Mouse (Mus musculus) thymus, adult 2 months (tissue): ENCODE results near the gene Sdc4. TPM values are rescaled to one million over a fixed set of nuclear protein-coding genes. Genes with fewer than 3 reads are reported as not detected.

Experiments used
- DNase-seq: peaks from one replicate; pipeline ENCODE4 v3.0.0; 2021
- H3K27ac ChIP-seq: fragments of 200-500 bp; 2 replicates; pipeline ENCODE4 v1.5.1; 2012; ENCODE audit warnings: low read length, control low read depth; ENCODE audit not compliant: control insufficient read depth, insufficient read depth
- H3K27me3 ChIP-seq: fragments of 200-500 bp; 2 replicates; pipeline ENCODE4 v1.6.1; 2012; ENCODE audit warnings: mild to moderate bottlenecking, low read length, moderate library complexity, mixed read lengths; ENCODE audit not compliant: control insufficient read depth, insufficient read depth
- H3K36me3 ChIP-seq: fragments of 200-500 bp; 2 replicates; pipeline ENCODE4 v1.6.1; 2012; ENCODE audit warnings: mild to moderate bottlenecking, low read length, moderate library complexity; ENCODE audit not compliant: control insufficient read depth, insufficient read depth
- H3K4me1 ChIP-seq: fragments of 200-500 bp; replicated peaks from 2 replicates; pipeline ENCODE4 v1.6.1; 2012; ENCODE audit warnings: low read length; ENCODE audit not compliant: control insufficient read depth, insufficient read depth
- H3K4me3 ChIP-seq: fragments of 200-500 bp; 2 replicates; pipeline ENCODE4 v1.5.1; 2012; ENCODE audit warnings: mild to moderate bottlenecking, low read length, control low read depth, moderate library complexity; ENCODE audit not compliant: control insufficient read depth, insufficient read depth
- CTCF ChIP-seq: fragments of 200-500 bp; IDR thresholded peaks from 2 replicates; pipeline ENCODE4 v1.5.1; 2012; ENCODE audit warnings: mild to moderate bottlenecking, control low read depth, low read length, moderate library complexity, borderline replicate concordance; ENCODE audit not compliant: control insufficient read depth, poor library complexity, insufficient read depth; ENCODE audit errors: extremely low read depth
- POLR2A ChIP-seq: fragments of 200-500 bp; IDR thresholded peaks from 2 replicates; pipeline ENCODE4 v1.6.1; 2012; ENCODE audit warnings: mild to moderate bottlenecking, low read length, control low read depth, moderate library complexity; ENCODE audit not compliant: control insufficient read depth, poor library complexity, insufficient read depth; ENCODE audit errors: extremely low read depth
- WGBS: fragments of 180-500 bp; shearing (Covaris S2); methylation state at CpG from one replicate; pipeline ENCODE4 v1.1.7; 2018; 5-methylcytosine and 5-hydroxymethylcytosine counted together
- polyA plus RNA-seq: library from polyadenylated mRNA; depleted of rRNA; stranded (reverse); fragments of >200 nt; gene quantifications from 2 replicates; pipeline ENCODE4 v1.2.3, GENCODE M21; 2012; rRNA removed

The Sdc4 gene
- polyA plus RNA-seq, 1 experiment, result 18.6 TPM

- WGBS, result 62% methylated on average over 3 of the region's 3 CpGs
Observed at GRCm38 (mm10) chr2:164382971-164383370, 60.7 kb downstream of the Sdc4 start.

DNA sequence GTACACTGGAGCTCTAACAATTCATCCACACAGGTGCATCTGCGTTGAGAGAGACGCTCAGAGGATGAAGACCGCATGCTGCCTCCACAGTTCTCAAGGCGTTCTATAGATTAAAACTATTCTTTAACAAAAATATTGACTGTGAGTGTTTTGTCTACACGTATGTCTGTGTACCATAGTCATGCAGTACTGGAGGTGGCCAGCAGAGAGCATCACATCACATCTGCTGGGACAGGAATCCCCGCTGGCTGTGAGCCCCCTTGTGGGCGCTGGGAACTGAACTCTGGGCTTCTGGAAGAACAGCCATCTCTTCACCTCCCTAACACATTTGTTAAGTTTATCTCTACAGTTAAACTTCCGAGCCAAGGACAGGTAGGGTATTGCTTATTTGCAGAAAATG is 62.0 kb downstream of the Sdc4 start:
- DNase-seq, result no peak
- Histone ChIP-seq H3K4me1 (no peaks in the 10 kb centered on the region), H3K36me3 (no peaks in the 10 kb centered on the region), H3K27ac (no peak overlapping the region), H3K4me3 (no peak overlapping the region), H3K27me3 (no peaks in the 10 kb centered on the region; the same call in 1 of the 2 replicates)
- 90% methylated on average over 8 of the region's 8 CpGs for WGBS
- TF ChIP-seq CTCF (no peak), POLR2A (no peak)

More at GRCm38 (mm10) chr2:164382971-164383370, 60.7 kb downstream of the Sdc4 start:
- TF ChIP-seq POLR2A (no peak), CTCF (no peak)
- Histone ChIP-seq H3K27ac (no peak overlapping the region), H3K36me3 (no peaks in the 10 kb centered on the region), H3K4me1 (no peaks in the 10 kb centered on the region), H3K27me3 (no peaks in the 10 kb centered on the region; the same call in 1 of the 2 replicates), H3K4me3 (no peak overlapping the region)
- DNase-seq, result no peak

DNA sequence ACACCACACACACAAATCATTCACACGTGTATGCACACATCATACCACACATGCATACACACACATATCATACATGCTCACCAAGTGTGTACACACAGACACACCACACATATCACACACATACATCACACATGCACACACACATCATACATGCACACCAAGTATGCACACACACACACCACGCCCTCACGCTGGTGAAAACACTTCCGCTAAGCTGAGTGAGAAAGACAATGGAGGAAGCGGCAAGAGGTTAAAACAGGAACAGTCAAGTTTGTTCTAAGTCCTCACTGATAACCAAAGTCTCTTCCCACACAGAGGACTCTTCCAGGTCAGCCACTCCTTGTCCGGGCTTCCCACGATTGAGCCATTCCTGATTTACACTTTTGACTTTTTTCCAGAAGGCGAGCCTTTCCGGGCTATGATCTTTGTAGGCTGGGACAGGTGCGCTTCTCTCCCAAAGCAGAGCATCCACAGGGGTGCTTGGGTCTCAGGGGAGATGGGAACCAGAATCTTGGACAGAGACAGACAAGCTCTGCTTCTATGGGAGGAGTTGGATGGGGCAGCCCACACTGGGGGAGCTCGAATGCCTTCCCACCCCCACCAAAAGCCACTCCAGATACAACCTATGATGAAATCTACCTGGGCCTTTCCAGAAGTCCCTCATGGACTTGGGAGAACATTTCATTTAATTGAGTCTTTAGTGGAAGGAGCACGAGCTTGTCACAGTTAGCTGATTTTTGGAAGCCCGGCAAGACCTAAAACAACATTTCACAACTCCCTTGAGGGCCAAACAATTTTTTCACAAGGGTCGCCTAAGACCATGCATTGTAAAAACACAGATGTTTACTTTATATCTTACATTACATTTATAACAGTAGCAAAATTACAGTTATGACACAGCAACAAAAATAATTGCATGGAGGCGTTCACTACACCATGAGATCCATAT is 65.9 kb downstream of the Sdc4 start:
- Histone ChIP-seq H3K27ac (no peak overlapping the region), H3K36me3 (no peaks in the 10 kb centered on the region), H3K4me3 (no peak overlapping the region), H3K4me1 (no peaks in the 10 kb centered on the region), H3K27me3 (no peaks in the 10 kb centered on the region)
- TF ChIP-seq CTCF (no peak), POLR2A (no peak)
- DNase-seq, result no peak
- 91% methylated on average over 15 of the region's 15 CpGs for WGBS

Other genes with a start within 250 kb of the Sdc4 start
- not detected in 2 replicates for gene Wfdc15a, start 243.8 kb downstream of the Sdc4 start, polyA plus RNA-seq
- not detected in 2 replicates for gene Wfdc15b, start 222.2 kb downstream of the Sdc4 start, polyA plus RNA-seq
- not detected in 2 replicates for gene Svs2, start 205.4 kb downstream of the Sdc4 start, polyA plus RNA-seq
- gene Svs3b, start 187.2 kb downstream of the Sdc4 start, polyA plus RNA-seq, result not detected in 2 replicates
- gene Svs4, start 165.4 kb downstream of the Sdc4 start, polyA plus RNA-seq, result 0.15 TPM in 1 of 2 replicates, not detected in the other
- gene Svs3a, start 154.6 kb downstream of the Sdc4 start, polyA plus RNA-seq, result not detected in 2 replicates
- not detected in 2 replicates for gene Svs6, start 127.1 kb downstream of the Sdc4 start, polyA plus RNA-seq
- gene Svs5, start 111.1 kb downstream of the Sdc4 start, polyA plus RNA-seq, result not detected in 2 replicates
- gene Slpi, start 54.8 kb downstream of the Sdc4 start, polyA plus RNA-seq, result 4.9 and 7.5 TPM in 2 replicates
- 0.24 TPM in 1 of 2 replicates, not detected in the other for gene Rbpjl, start 40.7 kb downstream of the Sdc4 start, polyA plus RNA-seq
- gene Matn4, start 38.7 kb downstream of the Sdc4 start, polyA plus RNA-seq, result 0.82 and 0.93 TPM in 2 replicates
- gene Sys1, start 13.1 kb upstream of the Sdc4 start, polyA plus RNA-seq, result 183 and 220 TPM in 2 replicates
- 27.8 and 35.3 TPM in 2 replicates for gene Gm20458, start 17.1 kb upstream of the Sdc4 start, polyA plus RNA-seq
- gene Trp53tg5, start 29.8 kb upstream of the Sdc4 start, polyA plus RNA-seq, result not detected in 2 replicates
- gene Dbndd2, start 42.2 kb upstream of the Sdc4 start, polyA plus RNA-seq, result 19.6 and 24.8 TPM in 2 replicates
- 146 and 202 TPM in 2 replicates for gene Pigt, start 53.6 kb upstream of the Sdc4 start, polyA plus RNA-seq
- 20.5 and 28.7 TPM in 2 replicates for gene Wfdc2, start 118.5 kb upstream of the Sdc4 start, polyA plus RNA-seq
- not detected in 2 replicates for gene Spint3, start 129.6 kb upstream of the Sdc4 start, polyA plus RNA-seq
- gene Wfdc6a, start 141.6 kb upstream of the Sdc4 start, polyA plus RNA-seq, result not detected in 2 replicates
- gene Eppin, start 149.7 kb upstream of the Sdc4 start, polyA plus RNA-seq, result not detected in 2 replicates
- gene Wfdc6b, start 169.6 kb upstream of the Sdc4 start, polyA plus RNA-seq, result not detected in 2 replicates
- 0.18 TPM in 1 of 2 replicates, not detected in the other for gene Wfdc8, start 169.7 kb upstream of the Sdc4 start, polyA plus RNA-seq
- not detected in 2 replicates for gene Wfdc16, start 194.9 kb upstream of the Sdc4 start, polyA plus RNA-seq
- not detected in 2 replicates for gene Wfdc10, start 212.2 kb upstream of the Sdc4 start, polyA plus RNA-seq
- not detected in 2 replicates for gene Wfdc9, start 212.7 kb upstream of the Sdc4 start, polyA plus RNA-seq
- not detected in 2 replicates for gene Wfdc11, start 230.2 kb upstream of the Sdc4 start, polyA plus RNA-seq
- not detected in 2 replicates for gene Wfdc13, start 241.2 kb upstream of the Sdc4 start, polyA plus RNA-seq